In the genomic region with DNA sequence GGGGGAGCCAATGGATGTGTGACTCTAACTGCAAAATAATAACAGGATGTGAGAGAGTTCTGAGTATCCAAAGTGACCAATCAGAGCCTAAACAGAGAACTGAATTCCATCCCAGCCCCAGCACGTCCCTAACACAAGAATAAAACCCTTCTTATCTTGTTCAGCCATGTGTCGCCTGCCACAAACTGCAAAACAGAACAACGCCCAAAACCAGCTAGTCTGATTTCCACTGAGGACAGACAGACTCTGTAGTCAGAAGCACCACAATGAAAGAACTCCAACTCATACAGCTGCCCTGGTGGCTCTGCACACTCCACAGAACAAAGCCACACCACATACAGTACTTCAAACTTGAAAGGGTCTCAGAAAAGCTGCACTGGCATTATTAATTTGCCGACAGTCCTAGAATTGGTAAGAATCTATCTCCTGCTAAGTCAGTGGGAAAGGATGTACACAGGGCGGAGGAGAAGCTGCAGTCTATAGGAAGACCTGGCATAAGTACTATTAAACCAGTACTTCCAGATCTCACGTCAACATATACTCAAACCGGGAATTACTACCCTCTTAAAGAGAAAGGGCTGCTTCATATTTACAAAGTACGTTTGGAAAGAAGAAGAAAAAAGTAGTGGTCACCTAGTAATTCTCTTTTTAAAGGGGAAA, we compare ENCODE assay signal across 8 mouse cellular contexts. TPM values are rescaled to one million over a fixed set of nuclear protein-coding genes. Genes with fewer than 3 reads are reported as not detected.
DNase-seq lines count a peak whose midpoint lies in the region; ATAC-seq and TF ChIP-seq lines count a peak whose summit lies in the region.

No protein-coding gene starts in this region.

- H3K9me3 ChIP-seq in kidney, postnatal 0 days (replicated peaks; ENCODE audit: low read length), result no peaks in the 10 kb centered on the region
- no peaks in the 10 kb centered on the region for H3K9me3 ChIP-seq in liver, embryonic 16.5 days (replicated peaks; ENCODE audit: control insufficient read depth, low read length)

- H3K4me1 ChIP-seq in kidney, postnatal 0 days (replicated peaks; ENCODE audit: insufficient read depth, low read length), result peaks cover 10% of the 10 kb centered on the region
- peaks cover 42% of the 10 kb centered on the region for H3K4me1 ChIP-seq in liver, embryonic 16.5 days (ENCODE audit: control insufficient read depth, low read depth, low read length)

- no peak for DNase-seq in kidney, postnatal 0 days (ENCODE audit: low spot score)
- no peak for DNase-seq in kidney, postnatal 10 days
- peak; percentile 57 to 64 for DNase-seq in heart, adult 9 months (ENCODE audit: low spot score in 2 of 2)
- DNase-seq in spleen, postnatal 4 days (ENCODE audit: low spot score in 2 of 2), result peak; percentile 65 to 70
- no peak for DNase-seq in cerebellum, postnatal 25 days
- no peak for DNase-seq in ovary, adult 18-20 months (ENCODE audit: low spot score)
- DNase-seq in right cerebral cortex, adult 2 months (ENCODE audit: low spot score in 2 of 2), result no peak

- peak overlapping the region; percentile 20 for H3K4me3 ChIP-seq in kidney, postnatal 0 days (replicated peaks; ENCODE audit: low read depth, low read length)
- H3K4me3 ChIP-seq in liver, embryonic 16.5 days (ENCODE audit: low read depth, low read length), result peak overlapping the region; percentile 87

- no peaks in the 10 kb centered on the region for H3K36me3 ChIP-seq in kidney, postnatal 0 days (ENCODE audit: insufficient read depth, low read length)
- no peaks in the 10 kb centered on the region; the same call in 1 of the 2 replicates for H3K36me3 ChIP-seq in liver, embryonic 16.5 days (ENCODE audit: control insufficient read depth, insufficient read depth)

- TF ChIP-seq CTCF in kidney, postnatal 0 days (IDR thresholded peaks at IDR 0.05; ENCODE audit: low read depth), result no peak

- ATAC-seq in kidney, postnatal 0 days (replicated peaks; ENCODE audit: low FRiP score, low read depth), result no peak
- peak; percentile 79 for ATAC-seq in liver, embryonic 16.5 days (ENCODE audit: low read depth)

- 62% methylated on average over 8 of the region's 8 CpGs for WGBS in kidney, postnatal 0 days
- WGBS in liver, embryonic 16.5 days (ENCODE audit: insufficient replicate concordance), result 29% methylated on average over 8 of the region's 8 CpGs

- no peak overlapping the region for H3K9ac ChIP-seq in kidney, postnatal 0 days (ENCODE audit: low read depth, low read length)
- H3K9ac ChIP-seq in liver, embryonic 16.5 days (ENCODE audit: low read depth, low read length), result peak overlapping the region; percentile 89

- H3K4me2 ChIP-seq in kidney, postnatal 0 days (ENCODE audit: low read length), result peak overlapping the region; percentile 81
- H3K4me2 ChIP-seq in liver, embryonic 16.5 days (ENCODE audit: low read depth, low read length), result peak overlapping the region; percentile 86

- peak overlapping the region; percentile 51; the same call in 1 of the 2 replicates for H3K27ac ChIP-seq in kidney, postnatal 0 days
- peak overlapping the region; percentile 98 for H3K27ac ChIP-seq in liver, embryonic 16.5 days (ENCODE audit: low read length)

- no peaks in the 10 kb centered on the region for H3K27me3 ChIP-seq in kidney, postnatal 0 days (ENCODE audit: insufficient read depth, low read length)
- no peaks in the 10 kb centered on the region for H3K27me3 ChIP-seq in liver, embryonic 16.5 days (ENCODE audit: control insufficient read depth, insufficient read depth, low read depth, low read length)

RNA-seq across cellular contexts. Expression of a gene that starts 5.0 kb away (rescaled TPM):
- polyA plus RNA-seq in kidney, postnatal 0 days (2015; fragmentation: Nextera tagmentation; extraction: Ambion mirVana), result 11.2 and 11.4 TPM in 2 replicates
- 7.1 and 7.8 TPM in 2 replicates for polyA plus RNA-seq in liver, embryonic 16.5 days (2015; fragmentation: Nextera tagmentation; extraction: Ambion mirVana)

RNA-seq across cellular contexts. Expression of a gene that starts 14.3 kb away (rescaled TPM):
- 9.3 and 10.6 TPM in 2 replicates for polyA plus RNA-seq in kidney, postnatal 0 days (2015; fragmentation: Nextera tagmentation; extraction: Ambion mirVana)
- polyA plus RNA-seq in liver, embryonic 16.5 days (2015; fragmentation: Nextera tagmentation; extraction: Ambion mirVana), result 0.49 and 0.78 TPM in 2 replicates

Comparison
In these comparisons a context has a peak if more than half of its experiments do, and no peak if none do; other contexts are left out.
1. DNase-seq: peak in heart, adult 9 months (2 of 2) and spleen, postnatal 4 days (2 of 2); none in kidney, postnatal 0 days (single experiment), kidney, postnatal 10 days (single experiment), cerebellum, postnatal 25 days (0 of 2), ovary, adult 18-20 months (single experiment) and right cerebral cortex, adult 2 months (0 of 2).